Mouse (Mus musculus) heart, postnatal 0 days (tissue): ENCODE results near the gene Gm10153. TPM values are rescaled to one million over a fixed set of nuclear protein-coding genes. Genes with fewer than 3 reads are reported as not detected.
"Not testable (repeated sequence)": the region's sequence is repeated elsewhere in the genome, so short reads cannot be mapped to it uniquely, and the experiment has no call there.

Source experiments
- ATAC-seq: fragments of 200-750 bp; cut with Nextera tagmentation; 2 replicates; pipeline ENCODE4 v1.8.0; 2017; ENCODE audit warnings: low read depth, moderate number of reproducible peaks, moderate library complexity; ENCODE audit not compliant: insufficient read depth
- DNase-seq: peaks from one replicate; pipeline ENCODE4 v3.0.0-alpha.2; 2016; ENCODE audit warnings: low spot score
- H3K27ac ChIP-seq: fragments of 300-500 bp; sonication (generic); 2 replicates; pipeline ENCODE4 v1.5.1; 2014; ENCODE audit warnings: low read depth, mild to moderate bottlenecking
- H3K27me3 ChIP-seq: fragments of 300-500 bp; sonication (generic); 2 replicates; pipeline ENCODE4 v1.6.1; 2014; ENCODE audit warnings: low read length, mixed read lengths; ENCODE audit not compliant: control insufficient read depth, insufficient read depth
- H3K36me3 ChIP-seq: fragments of 300-500 bp; sonication (generic); replicated peaks from 2 replicates; pipeline ENCODE4 v1.6.1; 2014; ENCODE audit warnings: low read length, mixed read lengths; ENCODE audit not compliant: control insufficient read depth, insufficient read depth
- H3K4me1 ChIP-seq: fragments of 300-500 bp; sonication (generic); 2 replicates; pipeline ENCODE4 v1.6.1; 2014; ENCODE audit warnings: antibody characterized with exemption; ENCODE audit not compliant: control insufficient read depth, insufficient read depth
- H3K4me2 ChIP-seq: fragments of 300-500 bp; sonication (generic); 2 replicates; pipeline ENCODE4 v1.6.1; 2014; ENCODE audit warnings: low read depth, mild to moderate bottlenecking, low read length, moderate library complexity
- H3K4me3 ChIP-seq: fragments of 300-500 bp; sonication (generic); 2 replicates; pipeline ENCODE4 v1.5.1; 2014; ENCODE audit warnings: low read depth, low read length
- H3K9ac ChIP-seq: fragments of 300-500 bp; sonication (generic); replicated peaks from 2 replicates; pipeline ENCODE4 v1.6.1; 2014; ENCODE audit warnings: low read depth, low read length, mixed read lengths
- H3K9me3 ChIP-seq: fragments of 300-500 bp; sonication (generic); replicated peaks from 2 replicates; pipeline ENCODE4 v1.6.1; 2016; ENCODE audit warnings: low read length; ENCODE audit not compliant: control insufficient read depth
- CTCF ChIP-seq: IDR thresholded peaks from 2 replicates; pipeline ENCODE4 v1.5.1; 2016; ENCODE audit warnings: antibody characterized with exemption, control low read depth, low read depth
- EP300 ChIP-seq: IDR thresholded peaks from 2 replicates; pipeline ENCODE4 v1.6.1; 2016; ENCODE audit warnings: antibody characterized with exemption, low read depth
- WGBS: fragments of 180-500 bp; shearing (Covaris S2); extraction: QIAGEN DNeasy Blood & Tissue Kit; methylation state at CpG from one replicate; pipeline ENCODE4 v1.1.7; 2014; 5-methylcytosine and 5-hydroxymethylcytosine counted together
- polyA plus RNA-seq: library from polyadenylated mRNA; unstranded; fragments of >200 nt; fragmentation: Nextera tagmentation; extraction: Ambion mirVana; gene quantifications from 2 replicates; pipeline ENCODE4 v1.2.1, GENCODE M21; 2015
- total RNA-seq: library from RNA; depleted of rRNA; stranded (reverse); fragments of >200 nt; gene quantifications from 2 replicates; pipeline ENCODE4 v1.2.3, GENCODE M21; 2014; ENCODE audit warnings: low replicate concordance

Gm10153 gene
- total and polyA plus RNA-seq, 2 experiments from 2014 or later, result not detected

DNA sequence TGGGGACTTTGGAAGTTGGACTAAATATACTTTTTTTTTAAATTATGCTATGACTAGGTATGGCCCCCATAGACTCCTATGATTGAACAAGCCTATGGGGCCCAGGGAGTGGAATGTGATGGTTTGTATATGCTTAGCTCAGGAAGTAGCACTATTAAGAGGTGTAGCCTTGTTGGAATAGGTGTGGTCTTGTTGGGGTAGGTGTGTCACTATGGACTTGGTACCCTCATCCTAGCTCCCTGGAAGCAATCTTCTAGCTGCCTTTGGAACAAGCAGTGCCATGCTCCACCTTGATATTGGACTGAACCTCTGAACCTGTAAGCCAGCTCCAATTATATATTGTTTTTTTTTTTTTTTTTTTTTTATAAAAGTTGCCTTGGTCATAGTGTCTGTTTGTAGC, 15.3 kb upstream of the Gm10153 start:
- Histone ChIP-seq H3K36me3 (no peaks in the 10 kb centered on the region), H3K9me3 (no peaks in the 10 kb centered on the region), H3K27me3 (no peaks in the 10 kb centered on the region), H3K27ac (no peak overlapping the region), H3K4me2 (no peak overlapping the region), H3K4me3 (no peak overlapping the region), H3K4me1 (no peaks in the 10 kb centered on the region), H3K9ac (no peak overlapping the region)
- no peak for ATAC-seq
- DNase-seq, result no peak
- TF ChIP-seq CTCF (no peak), EP300 (no peak)

GRCm38 (mm10) chr7:142201064-142201463, 10.9 kb upstream of the Gm10153 start, which contains the start of gene Krtap5-3:
Gene Krtap5-3, plus strand, starts transcription at chr7:142201364.
- no peak for ATAC-seq

DNA sequence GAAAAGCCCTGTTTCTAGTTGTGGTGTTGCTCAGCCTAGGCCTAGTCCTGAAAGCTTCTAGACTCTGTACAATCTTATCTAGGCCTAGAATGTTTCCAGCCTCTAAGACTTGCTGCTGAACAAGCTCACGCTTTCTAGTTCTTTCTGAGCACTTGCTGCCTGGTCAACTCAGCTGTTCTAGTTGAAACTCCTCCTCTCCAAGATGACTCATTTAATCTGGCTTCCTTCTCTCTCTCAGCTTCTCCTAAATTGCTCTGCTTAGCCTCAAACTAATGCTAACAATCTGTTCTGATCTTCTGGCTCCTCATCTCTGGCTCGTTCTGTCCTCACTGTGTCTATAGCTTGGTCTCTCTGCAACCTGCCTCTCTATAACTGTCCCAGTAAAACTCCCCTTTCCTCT, 8.6 kb upstream of the Gm10153 start:
- no peak for ATAC-seq
- Histone ChIP-seq H3K9ac (no peak overlapping the region), H3K4me2 (no peak overlapping the region), H3K4me1 (no peaks in the 10 kb centered on the region), H3K4me3 (no peak overlapping the region), H3K27ac (no peak overlapping the region), H3K27me3 (no peaks in the 10 kb centered on the region), H3K36me3 (no peaks in the 10 kb centered on the region), H3K9me3 (no peaks in the 10 kb centered on the region)
- no peak for DNase-seq
- TF ChIP-seq CTCF (no peak), EP300 (no peak)
- WGBS, result 60% methylated on average over 2 of the region's 2 CpGs

More at GRCm38 (mm10) chr7:142201064-142201463, 10.9 kb upstream of the Gm10153 start, which contains the start of gene Krtap5-3:
- no peak within 1 kb of the TSS for H3K4me2 ChIP-seq
- H3K9ac ChIP-seq, result no peak within 1 kb of the TSS
- no peaks in the 10 kb centered on the region for H3K36me3 ChIP-seq
- H3K4me1 ChIP-seq, result no peaks in the 10 kb centered on the region
- 57% methylated on average over 1 of the region's 1 CpGs for WGBS
- no peak within 1 kb of the TSS for H3K4me3 ChIP-seq
- no peak within 1 kb of the TSS for H3K27ac ChIP-seq
- TF ChIP-seq CTCF (no peak), EP300 (no peak)
- no peaks in the 10 kb centered on the region for H3K27me3 ChIP-seq
- DNase-seq, result no peak
- H3K9me3 ChIP-seq, result no peaks in the 10 kb centered on the region

DNA sequence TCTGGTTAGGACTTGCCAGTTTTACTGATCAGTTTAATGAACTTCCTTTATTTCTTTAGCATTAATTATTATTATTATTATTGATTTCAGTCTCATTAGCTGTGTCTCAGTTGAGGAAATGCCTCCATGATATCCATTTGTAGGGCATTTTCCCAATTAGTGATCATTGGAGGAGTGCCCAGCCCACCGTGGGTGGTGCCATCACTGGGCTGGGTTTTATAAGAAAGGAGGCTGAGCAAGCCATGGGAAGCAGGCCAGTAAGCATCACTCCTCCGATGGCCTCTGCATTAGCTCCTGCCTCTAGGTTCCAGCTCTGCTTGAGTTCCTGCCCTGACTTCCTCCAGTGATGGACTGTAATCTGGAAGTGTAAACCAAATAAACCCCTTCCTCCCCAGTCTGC, 2.0 kb downstream of the Gm10153 start:
- no peaks in the 10 kb centered on the region for H3K36me3 ChIP-seq
- H3K9ac ChIP-seq, result no peak overlapping the region
- WGBS, result 52% methylated on average over 2 of the region's 2 CpGs
- no peak overlapping the region for H3K27ac ChIP-seq
- no peaks in the 10 kb centered on the region for H3K27me3 ChIP-seq
- no peak for TF ChIP-seq CTCF
- no peak for TF ChIP-seq EP300
- ATAC-seq (no peak), DNase-seq (no peak)
- no peak overlapping the region for H3K4me3 ChIP-seq
- no peaks in the 10 kb centered on the region for H3K9me3 ChIP-seq
- no peak overlapping the region for H3K4me2 ChIP-seq
- no peaks in the 10 kb centered on the region for H3K4me1 ChIP-seq

- 41% methylated on average over 1 of the region's 1 CpGs for WGBS
- no peaks in the 10 kb centered on the region for H3K27me3 ChIP-seq
- DNase-seq (no peak), ATAC-seq (no peak)
- H3K27ac ChIP-seq, result no peak overlapping the region
- TF ChIP-seq CTCF, result no peak
- no peak for TF ChIP-seq EP300
- H3K4me2 ChIP-seq, result no peak overlapping the region
- no peaks in the 10 kb centered on the region for H3K9me3 ChIP-seq
- H3K4me3 ChIP-seq, result no peak overlapping the region
- H3K9ac ChIP-seq, result no peak overlapping the region
- no peaks in the 10 kb centered on the region for H3K36me3 ChIP-seq
- no peaks in the 10 kb centered on the region for H3K4me1 ChIP-seq
Measured at GRCm38 (mm10) chr7:142181021-142181420, 9.2 kb downstream of the Gm10153 start.

GRCm38 (mm10) chr7:142178685-142179084, 11.5 kb downstream of the Gm10153 start:
- Histone ChIP-seq H3K4me1 (no peaks in the 10 kb centered on the region), H3K4me2 (no peak overlapping the region), H3K4me3 (no peak overlapping the region), H3K27me3 (no peaks in the 10 kb centered on the region), H3K36me3 (no peaks in the 10 kb centered on the region), H3K9ac (no peak overlapping the region), H3K27ac (no peak overlapping the region), H3K9me3 (no peaks in the 10 kb centered on the region)
- ATAC-seq, result no peak
- no peak for DNase-seq
- TF ChIP-seq EP300, result no peak
- no peak for TF ChIP-seq CTCF
- WGBS, result 50% methylated on average over 1 of the region's 1 CpGs

DNA sequence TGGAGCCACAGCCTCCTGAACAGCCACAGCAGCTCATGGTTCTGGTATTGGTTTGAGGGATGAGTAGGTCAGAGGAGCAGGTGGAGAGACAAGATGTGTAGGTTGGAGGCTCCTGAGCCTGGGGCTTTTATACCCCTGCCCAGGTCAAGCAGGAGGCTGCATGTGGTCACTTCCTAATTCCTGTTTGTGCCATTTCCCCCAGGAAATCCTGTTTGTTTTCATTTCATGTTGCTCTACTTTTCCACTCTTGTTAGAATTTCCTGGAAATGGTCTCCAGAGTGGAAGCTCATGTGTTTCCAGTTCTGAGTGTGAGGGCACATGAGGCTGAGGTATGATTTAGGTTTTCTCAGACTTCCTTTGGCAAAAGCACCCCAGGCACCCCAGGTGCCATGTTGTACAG, 14.3 kb downstream of the Gm10153 start, which contains the start of gene Krtap5-2:
Gene Krtap5-2 (minus strand): TSS at position 101 of the 400 bp plus-strand sequence.
- ATAC-seq, DNase-seq, H3K9ac ChIP-seq, H3K36me3 ChIP-seq, H3K27ac ChIP-seq, H3K4me2 ChIP-seq, H3K4me1 ChIP-seq, H3K27me3 ChIP-seq, H3K4me3 ChIP-seq, H3K9me3 ChIP-seq: not testable (repeated sequence)
